Mouse (Mus musculus) C2C12 (cell line): ENCODE results near the gene Tcf25.

Experiments used
- CTCF ChIP-seq: IDR thresholded peaks from one replicate; pipeline ENCODE4 v1.5.1; 2011; ENCODE audit not compliant: control insufficient read depth, insufficient read depth, insufficient read length
- FOSL1 ChIP-seq: IDR thresholded peaks from one replicate; pipeline ENCODE4 v1.8.0; 2011; ENCODE audit warnings: mild to moderate bottlenecking, low read length; ENCODE audit not compliant: poor library complexity, insufficient read depth, severe bottlenecking
- MAX ChIP-seq: IDR thresholded peaks from one replicate; pipeline ENCODE4 v1.6.1; 2011; ENCODE audit warnings: mild to moderate bottlenecking, control low read depth
- MYOD1 ChIP-seq: IDR thresholded peaks from one replicate; pipeline ENCODE4 v1.6.1; 2011; ENCODE audit warnings: low read depth; ENCODE audit not compliant: control insufficient read depth, insufficient read length
- MYOG ChIP-seq: IDR thresholded peaks from one replicate; pipeline ENCODE4 v1.6.1; 2011; ENCODE audit not compliant: control insufficient read depth, insufficient read length; ENCODE audit errors: extremely low read depth
- USF1 ChIP-seq: IDR thresholded peaks from one replicate; pipeline ENCODE4 v1.6.1; 2011; ENCODE audit warnings: low read depth, mild to moderate bottlenecking, control low read depth, moderate library complexity

DNA sequence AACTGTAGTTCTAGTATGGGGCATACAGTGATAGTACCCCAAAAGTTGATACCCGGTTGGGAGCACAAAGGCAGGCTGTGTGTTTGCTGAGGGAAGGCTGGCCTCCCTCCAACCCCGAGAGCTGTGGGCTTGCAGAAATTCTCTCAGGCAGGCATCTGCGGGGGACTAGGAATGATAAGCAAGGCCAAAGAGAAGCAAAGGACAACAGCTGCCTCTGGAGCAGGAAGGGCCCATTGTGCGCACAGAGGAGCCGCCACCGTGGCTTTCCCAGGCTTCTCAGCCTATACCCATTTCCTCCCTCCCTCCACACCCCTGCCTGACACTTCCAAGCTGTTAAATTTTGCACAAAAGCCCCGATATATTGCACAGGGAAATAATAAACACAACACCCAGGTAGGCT, 39.7 kb upstream of the Tcf25 start:
- TF ChIP-seq FOSL1 (no peak), CTCF (no peak), MAX (no peak), MYOD1 (no peak), USF1 (no peak), MYOG (no peak)
